ENCODE assay signal across 8 mouse cellular contexts in the genomic region with DNA sequence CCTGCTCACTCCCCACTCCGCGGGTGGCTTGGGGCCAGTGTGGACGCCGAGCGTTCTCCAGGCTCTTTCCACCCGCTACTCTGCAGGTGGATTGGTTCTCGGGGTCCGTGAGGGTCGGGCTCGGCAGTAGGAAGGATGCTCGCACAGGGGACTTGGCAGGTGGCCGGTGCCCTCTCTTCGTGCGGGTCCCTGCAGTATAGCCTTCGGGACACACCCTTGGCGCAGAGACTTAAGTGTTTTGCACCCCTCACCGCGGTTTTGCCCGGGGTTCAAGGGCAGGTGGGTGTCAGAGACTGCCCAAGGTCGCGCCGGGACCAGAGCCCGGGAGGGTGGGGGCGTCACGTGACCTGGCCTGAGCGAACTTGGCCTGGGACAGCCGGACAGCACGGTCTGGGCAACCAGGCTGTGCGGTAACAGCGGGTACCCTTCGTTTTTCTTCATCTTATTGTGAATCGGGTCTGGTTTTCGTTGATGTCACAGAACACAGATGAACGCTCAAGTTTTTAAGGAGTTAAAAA. TPM values are rescaled to one million over a fixed set of nuclear protein-coding genes. Genes with fewer than 3 reads are reported as not detected.
A peak's percentile ranks its signal among the peaks of the same experiment; 100 is the strongest.
DNase-seq lines count a peak whose midpoint lies in the region; ATAC-seq and TF ChIP-seq lines count a peak whose summit lies in the region.

No protein-coding gene starts in this region.

- no peak for TF ChIP-seq RAD21 in MEL (IDR thresholded peaks at IDR 0.05; ENCODE audit: low read depth, low read length)

- DNase-seq in MEL (ENCODE audit: low read depth, low spot score): peak; percentile 59
- DNase-seq in forebrain, embryonic 11.5 days (ENCODE audit: low spot score): peak; percentile 71
- peak; percentile 67 for DNase-seq in heart, postnatal 25 days (ENCODE audit: low spot score)
- peak; percentile 40 for DNase-seq in layer of hippocampus, adult 9-11 months
- DNase-seq in lung, postnatal 14 days: peak; percentile 81
- DNase-seq in right cerebral cortex, postnatal 25 days: peak; percentile 31
- peak; percentile 59 to 76 for DNase-seq in urinary bladder, postnatal 36 days (ENCODE audit: low spot score in 2 of 2)

- H3K27me3 ChIP-seq in MEL (ENCODE audit: control insufficient read depth in 1 of 2, insufficient read depth in 2 of 2, low read length in 2 of 2): no peaks in the 10 kb centered on the region
- H3K27me3 ChIP-seq in forebrain, embryonic 11.5 days (ENCODE audit: control insufficient read depth, insufficient read depth, low read length): peaks cover 23% of the 10 kb centered on the region

- peaks cover 0 to 11% of the 10 kb centered on the region in 2 experiments; a peak in 2 of 4 replicates for H3K36me3 ChIP-seq in MEL (ENCODE audit: control insufficient read depth in 1 of 2, insufficient read depth in 2 of 2, low read length in 2 of 2)
- H3K36me3 ChIP-seq in forebrain, embryonic 11.5 days (ENCODE audit: control insufficient read depth, insufficient read depth, low read length): no peaks in the 10 kb centered on the region

- peak overlapping the region; percentile 79 for H3K9ac ChIP-seq in MEL (ENCODE audit: control insufficient read depth, low read depth, low read length, poor library complexity, severe bottlenecking)
- peak overlapping the region; percentile 55 for H3K9ac ChIP-seq in forebrain, embryonic 11.5 days (ENCODE audit: low read length)

- peaks cover 11 to 29% of the 10 kb centered on the region in 2 experiments for H3K4me1 ChIP-seq in MEL (ENCODE audit: control insufficient read depth in 1 of 2, insufficient read depth in 2 of 2, low read length in 2 of 2)
- peaks cover 12% of the 10 kb centered on the region for H3K4me1 ChIP-seq in brown adipose tissue, adult 24 weeks (ENCODE audit: control insufficient read depth, insufficient read depth, insufficient read length, low read length)
- H3K4me1 ChIP-seq in forebrain, embryonic 11.5 days (replicated peaks; ENCODE audit: control insufficient read depth, insufficient read depth, low read length): peaks cover 20% of the 10 kb centered on the region; the same call in 1 of the 2 replicates

- peak overlapping the region; percentile 88 for H3K4me2 ChIP-seq in forebrain, embryonic 11.5 days (ENCODE audit: low read depth, low read length, severe bottlenecking)

- peak overlapping the region; percentile 68 to 99 for H3K4me3 ChIP-seq in MEL (ENCODE audit: control insufficient read depth in 1 of 2, insufficient read depth in 1 of 2, low read depth in 2 of 2, low read length in 2 of 2)
- H3K4me3 ChIP-seq in brown adipose tissue, adult 24 weeks (ENCODE audit: insufficient read depth, low read depth, low read length): peak overlapping the region; percentile 88
- peak overlapping the region; percentile 49 for H3K4me3 ChIP-seq in forebrain, embryonic 11.5 days (ENCODE audit: low read depth, low read length)

- WGBS in forebrain, embryonic 11.5 days: under 1% methylated on average over 34 of the region's 34 CpGs

- H3K79me2 ChIP-seq in MEL (ENCODE audit: control insufficient read depth, insufficient read depth, low read length, poor library complexity): peaks cover 1% of the 10 kb centered on the region

- TF ChIP-seq EP300 in MEL (IDR thresholded peaks at IDR 0.05; ENCODE audit: low read depth in 1 of 2, low read length in 2 of 2): no peak

- ATAC-seq in forebrain, embryonic 11.5 days (replicated peaks; ENCODE audit: low FRiP score): peak; percentile 6

- H3K9me3 ChIP-seq in MEL (replicated peaks; ENCODE audit: insufficient read depth, low read length): no peaks in the 10 kb centered on the region
- no peaks in the 10 kb centered on the region; the same call in 1 of the 2 replicates for H3K9me3 ChIP-seq in forebrain, embryonic 11.5 days (ENCODE audit: control insufficient read depth, low read length)

- no peak for TF ChIP-seq POLR2A in MEL (IDR thresholded peaks at IDR 0.05; ENCODE audit: control insufficient read depth in 1 of 2, insufficient read depth in 1 of 2, low read depth in 1 of 2, low read length in 2 of 2, poor library complexity in 1 of 2)

- H3K27ac ChIP-seq in MEL (ENCODE audit: control insufficient read depth, low read depth, low read length): peak overlapping the region; percentile 92
- peak overlapping the region; percentile 94 for H3K27ac ChIP-seq in brown adipose tissue, adult 24 weeks (replicated peaks; ENCODE audit: low read depth, low read length)
- no peak overlapping the region for H3K27ac ChIP-seq in forebrain, embryonic 11.5 days (ENCODE audit: low read depth, low read length)

- TF ChIP-seq CTCF in MEL (IDR thresholded peaks at IDR 0.05 in 2 of 3, conservative IDR thresholded peaks at IDR 0.05 in 1 of 3; ENCODE audit: control insufficient read depth in 1 of 3, insufficient read depth in 1 of 3, low read depth in 2 of 3, low read length in 3 of 3, poor library complexity in 1 of 3, severe bottlenecking in 1 of 3): no peak

- intact Hi-C loops in heart, postnatal 25 days (cut with DNase I): loop anchor here (5.0 kb wide), 1 partner anchor 42 kb away; a partner anchor contains a TSS

TF ChIP-seq in MEL, 35 proteins besides CTCF, POLR2A, EP300 and RAD21 (continues in another document):
- no peak for TF ChIP-seq MAFK (IDR thresholded peaks at IDR 0.05; ENCODE audit: borderline replicate concordance, low read depth, low read length)
- TF ChIP-seq NRF1 (IDR thresholded peaks at IDR 0.05; ENCODE audit: insufficient read depth, low read depth, low read length, poor library complexity, severe bottlenecking): no peak
- TF ChIP-seq NELFE (IDR thresholded peaks at IDR 0.05; ENCODE audit: low read depth, low read length): no peak
- TF ChIP-seq RCOR1 (IDR thresholded peaks at IDR 0.05; ENCODE audit: low read depth, low read length): no peak
- no peak for TF ChIP-seq KAT2A (conservative IDR thresholded peaks at IDR 0.05; ENCODE audit: low read depth, low read length)
- TF ChIP-seq TBP (IDR thresholded peaks at IDR 0.05; ENCODE audit: low read depth, low read length): no peak
- TF ChIP-seq SIN3A (IDR thresholded peaks at IDR 0.05; ENCODE audit: low read length): no peak
- no peak for TF ChIP-seq UBTF (IDR thresholded peaks at IDR 0.05; ENCODE audit: borderline replicate concordance, insufficient read depth, low read depth, low read length)
- no peak for TF ChIP-seq ZNF384 (IDR thresholded peaks at IDR 0.05; ENCODE audit: low read depth, low read length)
- no peak for TF ChIP-seq GABPA (IDR thresholded peaks at IDR 0.05; ENCODE audit: low read depth, low read length)
- TF ChIP-seq E2F4 (IDR thresholded peaks at IDR 0.05; ENCODE audit: borderline replicate concordance, low read depth, low read length): no peak
- no peak for TF ChIP-seq ZMIZ1 (IDR thresholded peaks at IDR 0.05; ENCODE audit: low read depth, low read length)
- no peak for TF ChIP-seq ZC3H11A (IDR thresholded peaks at IDR 0.05; ENCODE audit: low read depth, low read length)
- no peak for TF ChIP-seq MYC (IDR thresholded peaks at IDR 0.05; ENCODE audit: low read depth, low read length)
- 0 out of 2 replicates have a peak, but pooled peaks have one; percentile 34 for TF ChIP-seq MAZ (IDR thresholded peaks at IDR 0.05; ENCODE audit: low read depth, low read length)
- TF ChIP-seq CHD1 (IDR thresholded peaks at IDR 0.05; ENCODE audit: low read depth, low read length): 0 out of 2 replicates have a peak, but pooled peaks have one; percentile 68
- no peak for TF ChIP-seq SMC3 (IDR thresholded peaks at IDR 0.05; ENCODE audit: low read depth, low read length)
- no peak for TF ChIP-seq GATA1 (IDR thresholded peaks at IDR 0.05; ENCODE audit: low read depth, low read length)
- TF ChIP-seq ETS1 (IDR thresholded peaks at IDR 0.05; ENCODE audit: low read depth, low read length): no peak
- TF ChIP-seq POLR2AphosphoS5 (IDR thresholded peaks at IDR 0.05; ENCODE audit: borderline replicate concordance, low read depth, low read length): no peak
- TF ChIP-seq POLR2AphosphoS2 (IDR thresholded peaks at IDR 0.05; ENCODE audit: low read length): no peak
- no peak for TF ChIP-seq MYB (IDR thresholded peaks at IDR 0.05; ENCODE audit: low read depth, low read length)
- TF ChIP-seq USF2 (IDR thresholded peaks at IDR 0.05; ENCODE audit: borderline replicate concordance in 1 of 2, insufficient read depth in 1 of 2, low read depth in 1 of 2, low read length in 2 of 2): peak; percentile 14 to 78; a peak in 2 of 4 replicates
- peak; percentile 22; the same call in 1 of the 2 replicates for TF ChIP-seq MXI1 (IDR thresholded peaks at IDR 0.05; ENCODE audit: low read depth, low read length)
- no peak for TF ChIP-seq CHD2 (IDR thresholded peaks at IDR 0.05; ENCODE audit: low read length)
- TF ChIP-seq BHLHE40 (IDR thresholded peaks at IDR 0.05; ENCODE audit: borderline replicate concordance, low read depth, low read length): peak; percentile 79; the same call in 1 of the 2 replicates
- no peak for TF ChIP-seq ZKSCAN1 (IDR thresholded peaks at IDR 0.05; ENCODE audit: low read depth, low read length)

RNA-seq across cellular contexts. Expression of a gene that starts 1.7 kb away (rescaled TPM):
- 16.1 and 16.2 TPM in 2 replicates for total RNA-seq in MEL (2012; rRNA removed)
- polyA plus RNA-seq in MEL (2012; ENCODE audit: insufficient read depth in 1 of 2, insufficient read length in 2 of 2, low read depth in 1 of 2, low replicate concordance in 2 of 2, missing spikeins in 1 of 2): 10 to 100 TPM in 1 of 2 experiments, not detected in 1; 40.4 TPM
- polyA plus RNA-seq in brown adipose tissue, adult 24 weeks (2012; ENCODE audit: insufficient read depth, insufficient read length, missing spikeins): 4.4 and 10.0 TPM in 2 replicates
- polyA plus RNA-seq in forebrain, embryonic 11.5 days (2014; fragmentation: Nextera tagmentation; extraction: Ambion mirVana): 10.0 and 10.4 TPM in 2 replicates
- 10 to 100 TPM; 60.2 to 60.5 TPM for total RNA-seq in heart, postnatal 25 days (2021)

RNA-seq across cellular contexts. Expression of a gene that starts 41.0 kb away (rescaled TPM):
- 10.3 and 11.7 TPM in 2 replicates for total RNA-seq in MEL (2012; rRNA removed)
- polyA plus RNA-seq in MEL (2012; ENCODE audit: insufficient read depth in 1 of 2, insufficient read length in 2 of 2, low read depth in 1 of 2, low replicate concordance in 2 of 2, missing spikeins in 1 of 2): 10 to 100 TPM in 1 of 2 experiments, not detected in 1; 12.9 TPM
- polyA plus RNA-seq in brown adipose tissue, adult 24 weeks (2012; ENCODE audit: insufficient read depth, insufficient read length, missing spikeins): 1.0 and 1.1 TPM in 2 replicates
- 9.4 and 10.1 TPM in 2 replicates for polyA plus RNA-seq in forebrain, embryonic 11.5 days (2014; fragmentation: Nextera tagmentation; extraction: Ambion mirVana)
- total RNA-seq in heart, postnatal 25 days (2021): 1 to 10 TPM; 2.4 to 2.8 TPM

RNA-seq across cellular contexts. Expression of a gene that starts 41.1 kb away (rescaled TPM):
- 122 and 145 TPM in 2 replicates for total RNA-seq in MEL (2012; rRNA removed)
- 100 to 1,000 TPM in 1 of 2 experiments, not detected in 1; 159 TPM for polyA plus RNA-seq in MEL (2012; ENCODE audit: insufficient read depth in 1 of 2, insufficient read length in 2 of 2, low read depth in 1 of 2, low replicate concordance in 2 of 2, missing spikeins in 1 of 2)
- polyA plus RNA-seq in brown adipose tissue, adult 24 weeks (2012; ENCODE audit: insufficient read depth, insufficient read length, missing spikeins): 104 and 108 TPM in 2 replicates
- polyA plus RNA-seq in forebrain, embryonic 11.5 days (2014; fragmentation: Nextera tagmentation; extraction: Ambion mirVana): 122 and 131 TPM in 2 replicates
- total RNA-seq in heart, postnatal 25 days (2021): 10 to 100 TPM; 93.9 to 96.1 TPM

Comparison
In these comparisons a context has a peak if more than half of its experiments do, and no peak if none do; other contexts are left out.
1. DNase-seq: peak in every context shown above with its lines; median percentile 81 in lung, postnatal 14 days; 71 in forebrain, embryonic 11.5 days; 68 in urinary bladder, postnatal 36 days; 67 in heart, postnatal 25 days; 59 in MEL; 40 in layer of hippocampus, adult 9-11 months; 31 in right cerebral cortex, postnatal 25 days.